Mouse (Mus musculus) midbrain, embryonic 12.5 days (tissue): ENCODE results near the gene Gnai3. TPM values are rescaled to one million over a fixed set of nuclear protein-coding genes. Genes with fewer than 3 reads are reported as not detected.

Experiments used
- ATAC-seq: fragments of 200-750 bp; cut with Nextera tagmentation; 2 replicates; pipeline ENCODE4 v1.8.0; 2017; ENCODE audit warnings: low read depth, moderate TSS enrichment, moderate library complexity; ENCODE audit not compliant: low FRiP score
- H3K27ac ChIP-seq: fragments of 300-500 bp; sonication (generic); replicated peaks from 2 replicates; pipeline ENCODE4 v1.5.1; 2016; ENCODE audit warnings: mild to moderate bottlenecking
- H3K27me3 ChIP-seq: fragments of 300-500 bp; sonication (generic); 2 replicates; pipeline ENCODE4 v1.6.1; 2016; ENCODE audit warnings: mild to moderate bottlenecking
- H3K36me3 ChIP-seq: fragments of 300-500 bp; sonication (generic); 2 replicates; pipeline ENCODE4 v1.6.1; 2016
- H3K4me1 ChIP-seq: fragments of 300-500 bp; sonication (generic); 2 replicates; pipeline ENCODE4 v1.6.1; 2016
- H3K4me2 ChIP-seq: fragments of 300-500 bp; sonication (generic); replicated peaks from 2 replicates; pipeline ENCODE4 v1.6.1; 2016; ENCODE audit warnings: mild to moderate bottlenecking, moderate library complexity
- H3K4me3 ChIP-seq: fragments of 300-500 bp; sonication (generic); 2 replicates; pipeline ENCODE4 v1.5.1; 2016; ENCODE audit warnings: mild to moderate bottlenecking
- H3K9ac ChIP-seq: fragments of 300-500 bp; sonication (generic); replicated peaks from 2 replicates; pipeline ENCODE4 v1.6.1; 2016; ENCODE audit warnings: mild to moderate bottlenecking, moderate library complexity
- H3K9me3 ChIP-seq: fragments of 300-500 bp; sonication (generic); 2 replicates; pipeline ENCODE4 v1.6.1; 2016; ENCODE audit warnings: mild to moderate bottlenecking
- WGBS: fragments of 180-500 bp; shearing (Covaris S2); methylation state at CpG from one replicate; pipeline ENCODE4 v1.1.7; 2016; 5-methylcytosine and 5-hydroxymethylcytosine counted together
- polyA plus RNA-seq: library from polyadenylated mRNA; unstranded; fragments of >200 nt; fragmentation: Nextera tagmentation; extraction: Ambion mirVana; gene quantifications from 2 replicates; pipeline ENCODE4 v1.2.1, GENCODE M21; 2016

The Gnai3 gene
- 189 and 199 TPM in 2 replicates for polyA plus RNA-seq

- no peaks in the 10 kb centered on the region for H3K36me3 ChIP-seq
- no peaks in the 10 kb centered on the region for H3K27me3 ChIP-seq
- H3K4me3 ChIP-seq: peak within 1 kb of the TSS; percentile 61
- under 1% methylated on average over 63 of the region's 63 CpGs for WGBS
- H3K4me1 ChIP-seq: peaks cover 15% of the 10 kb centered on the region
- ATAC-seq: peak; percentile 94
- H3K9ac ChIP-seq: peak within 1 kb of the TSS; percentile 79
- H3K9me3 ChIP-seq: no peaks in the 10 kb centered on the region
- peak within 1 kb of the TSS; percentile 88 for H3K4me2 ChIP-seq
- peak within 1 kb of the TSS; percentile 96 for H3K27ac ChIP-seq
These were observed at the start of gene Gnai3 for GRCm38 (mm10) chr3:108145534-108146445. Gene Gnai3, minus strand, starts transcription at chr3:108146146.

- H3K27ac ChIP-seq: no peak overlapping the region
These were observed 49.3 kb upstream of the Gnai3 start for GRCm38 (mm10) chr3:108195287-108195686.

GRCm38 (mm10) chr3:108193686-108194085 lies 47.7 kb upstream of the Gnai3 start:
- WGBS: 82% methylated on average over 4 of the region's 4 CpGs
- Histone ChIP-seq H3K27ac (no peak overlapping the region), H3K9me3 (no peaks in the 10 kb centered on the region), H3K4me3 (no peak overlapping the region), H3K36me3 (peaks cover 7% of the 10 kb centered on the region; the same call in 1 of the 2 replicates), H3K4me2 (no peak overlapping the region), H3K4me1 (peaks cover 28% of the 10 kb centered on the region), H3K9ac (no peak overlapping the region), H3K27me3 (no peaks in the 10 kb centered on the region)
- no peak for ATAC-seq

More at GRCm38 (mm10) chr3:108195287-108195686, 49.3 kb upstream of the Gnai3 start:
- peaks cover 32% of the 10 kb centered on the region for H3K4me1 ChIP-seq
- H3K36me3 ChIP-seq: peaks cover 14% of the 10 kb centered on the region; the same call in 1 of the 2 replicates
- no peak overlapping the region for H3K4me3 ChIP-seq
- no peak for ATAC-seq
- no peak overlapping the region for H3K4me2 ChIP-seq
- H3K9ac ChIP-seq: no peak overlapping the region
- no peaks in the 10 kb centered on the region for H3K27me3 ChIP-seq
- WGBS: 85% methylated on average over 4 of the region's 4 CpGs
- no peaks in the 10 kb centered on the region for H3K9me3 ChIP-seq

GRCm38 (mm10) chr3:108189897-108190296 lies 44.0 kb upstream of the Gnai3 start:
- H3K4me2 ChIP-seq: no peak overlapping the region

GRCm38 (mm10) chr3:108188716-108189490 lies 43.0 kb upstream of the Gnai3 start:
- Histone ChIP-seq H3K27ac (no peak overlapping the region), H3K27me3 (peaks cover 19% of the 10 kb centered on the region), H3K36me3 (no peaks in the 10 kb centered on the region), H3K9ac (no peak overlapping the region; the same call in 1 of the 2 replicates), H3K9me3 (no peaks in the 10 kb centered on the region), H3K4me3 (no peak overlapping the region), H3K4me1 (peaks cover 22% of the 10 kb centered on the region), H3K4me2 (no peak overlapping the region)
- ATAC-seq: no peak
- 68% methylated on average over 9 of the region's 9 CpGs for WGBS

More at GRCm38 (mm10) chr3:108189897-108190296, 44.0 kb upstream of the Gnai3 start:
- Histone ChIP-seq H3K9ac (no peak overlapping the region), H3K27me3 (peaks cover 15% of the 10 kb centered on the region), H3K36me3 (no peaks in the 10 kb centered on the region), H3K27ac (no peak overlapping the region), H3K4me1 (peaks cover 22% of the 10 kb centered on the region), H3K4me3 (no peak overlapping the region), H3K9me3 (no peaks in the 10 kb centered on the region)
- WGBS: 74% methylated on average over 5 of the region's 5 CpGs
- no peak for ATAC-seq

- H3K4me2 ChIP-seq: peak overlapping the region; percentile 93
- H3K4me3 ChIP-seq: peak overlapping the region; percentile 84
- 62% methylated on average over 20 of the region's 20 CpGs for WGBS
- ATAC-seq: 0 out of 2 replicates have a peak, but pooled peaks have one; percentile 12
- H3K9ac ChIP-seq: peak overlapping the region; percentile 80
- H3K27me3 ChIP-seq: peaks cover 19% of the 10 kb centered on the region
- no peak overlapping the region for H3K27ac ChIP-seq
- H3K9me3 ChIP-seq: no peaks in the 10 kb centered on the region
- H3K36me3 ChIP-seq: no peaks in the 10 kb centered on the region
- peaks cover 22% of the 10 kb centered on the region for H3K4me1 ChIP-seq
These were observed 41.3 kb upstream of the Gnai3 start for GRCm38 (mm10) chr3:108187111-108187795.

- no peaks in the 10 kb centered on the region for H3K36me3 ChIP-seq
- H3K27ac ChIP-seq: peak within 1 kb of the TSS; percentile 56
- WGBS: 4% methylated on average over 34 of the region's 100 CpGs
- peaks cover 22% of the 10 kb centered on the region for H3K4me1 ChIP-seq
- H3K4me2 ChIP-seq: peak within 1 kb of the TSS; percentile 93
- H3K9ac ChIP-seq: peak within 1 kb of the TSS; percentile 80
- H3K9me3 ChIP-seq: no peaks in the 10 kb centered on the region
- H3K27me3 ChIP-seq: peaks cover 19% of the 10 kb centered on the region
- H3K4me3 ChIP-seq: peak within 1 kb of the TSS; percentile 84
- ATAC-seq: peak; percentile 80
These were observed 40.4 kb upstream of the Gnai3 start, which contains the start of gene Amigo1 for GRCm38 (mm10) chr3:108186098-108187047. Gene Amigo1, plus strand, starts transcription at chr3:108186335.

GRCm38 (mm10) chr3:108185460-108186097 lies 39.6 kb upstream of the Gnai3 start:
- Histone ChIP-seq H3K27ac (no peak overlapping the region), H3K36me3 (no peaks in the 10 kb centered on the region), H3K9ac (peak overlapping the region; percentile 80; the same call in 1 of the 2 replicates), H3K4me1 (peaks cover 22% of the 10 kb centered on the region), H3K4me2 (peak overlapping the region; percentile 93), H3K4me3 (peak overlapping the region; percentile 84), H3K27me3 (peaks cover 19% of the 10 kb centered on the region), H3K9me3 (no peaks in the 10 kb centered on the region)
- WGBS: 5% methylated on average over 16 of the region's 16 CpGs
- ATAC-seq: no peak

- no peaks in the 10 kb centered on the region for H3K9me3 ChIP-seq
- peaks cover 25% of the 10 kb centered on the region for H3K4me1 ChIP-seq
- H3K27ac ChIP-seq: no peak overlapping the region
- H3K36me3 ChIP-seq: no peaks in the 10 kb centered on the region
- WGBS: 79% methylated on average over 3 of the region's 3 CpGs
- no peak overlapping the region for H3K4me2 ChIP-seq
- ATAC-seq: no peak
- no peak overlapping the region for H3K9ac ChIP-seq
- H3K27me3 ChIP-seq: peaks cover 19% of the 10 kb centered on the region
- H3K4me3 ChIP-seq: no peak overlapping the region
These were observed 38.8 kb upstream of the Gnai3 start for GRCm38 (mm10) chr3:108184742-108185141.

- Histone ChIP-seq H3K27ac (no peak overlapping the region), H3K4me2 (no peak overlapping the region), H3K4me1 (peaks cover 10% of the 10 kb centered on the region), H3K36me3 (no peaks in the 10 kb centered on the region), H3K4me3 (no peak overlapping the region), H3K9me3 (no peaks in the 10 kb centered on the region), H3K9ac (no peak overlapping the region), H3K27me3 (peaks cover 8% of the 10 kb centered on the region)
- WGBS: 51% methylated on average over 2 of the region's 2 CpGs
- ATAC-seq: no peak
These were observed 34.6 kb upstream of the Gnai3 start for GRCm38 (mm10) chr3:108180514-108180913.
